Mouse (Mus musculus): ENCODE measurements around the gene Adap2. TPM values are rescaled to one million over a fixed set of nuclear protein-coding genes. Genes with fewer than 3 reads are reported as not detected.

Adap2 gene
- polyA plus RNA-seq (2014; fragmentation: Nextera tagmentation; extraction: Ambion mirVana): 0.60 and 0.88 TPM in 2 replicates

DNA sequence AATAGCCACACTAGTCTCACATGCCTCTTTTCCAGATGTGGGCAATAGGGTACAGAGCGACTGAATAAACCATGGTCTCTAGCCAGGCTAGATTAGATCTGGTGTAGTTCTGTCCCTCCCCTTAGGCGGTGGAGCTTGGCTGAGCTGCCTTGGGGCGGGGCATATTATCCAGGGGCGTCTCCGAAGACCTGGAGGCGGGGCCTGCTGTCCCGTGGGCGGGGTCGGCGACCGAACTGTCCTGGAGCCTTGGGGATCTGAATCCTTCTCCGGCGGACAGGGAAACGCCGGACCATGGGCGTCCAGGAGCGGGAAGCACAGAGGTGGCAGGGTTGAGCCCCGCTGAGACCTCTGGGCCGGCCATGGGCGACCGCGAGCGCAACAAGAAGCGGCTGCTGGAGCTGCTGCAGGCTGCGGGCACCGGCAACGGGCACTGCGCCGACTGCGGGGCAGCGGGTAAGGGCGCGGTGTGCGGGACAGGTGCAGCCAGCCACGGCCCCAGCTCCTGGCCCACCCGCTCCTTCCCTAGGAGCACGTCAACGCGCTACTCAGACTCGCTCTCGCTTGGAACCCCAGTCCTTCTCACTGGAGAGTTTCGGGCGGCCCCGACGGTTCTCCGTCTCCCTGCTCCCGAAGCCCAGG, at the start of gene Adap2:
TSS of gene Adap2 (plus strand) at position 249 of the 639 bp plus-strand sequence.
- 2% methylated on average over 47 of the region's 47 CpGs for WGBS
- Histone ChIP-seq H3K36me3 (replicated peaks; ENCODE audit: control insufficient read depth, insufficient read depth, low read depth, low read length) (no peaks in the 10 kb centered on the region), H3K27ac (replicated peaks; ENCODE audit: low read depth, low read length) (no peak within 1 kb of the TSS), H3K4me2 (ENCODE audit: low read depth, low read length) (peak within 1 kb of the TSS; percentile 65), H3K27me3 (ENCODE audit: control insufficient read depth, insufficient read depth, low read length) (peaks cover 22% of the 10 kb centered on the region), H3K4me3 (ENCODE audit: low read depth, low read length) (peak within 1 kb of the TSS; percentile 47), H3K9ac (replicated peaks; ENCODE audit: low read length) (peak within 1 kb of the TSS; percentile 52), H3K9me3 (replicated peaks; ENCODE audit: control insufficient read depth, low read length) (no peaks in the 10 kb centered on the region), H3K4me1 (ENCODE audit: control insufficient read depth, insufficient read depth, low read length) (no peaks in the 10 kb centered on the region)
- DNase-seq (ENCODE audit: low spot score) (peak; percentile 74), ATAC-seq (replicated peaks; ENCODE audit: insufficient number of reproducible peaks, low FRiP score, low TSS enrichment, low read depth) (peak; percentile 48; the same call in 1 of the 2 replicates)

GRCm38 (mm10) chr11:80104407-80104806, 49.5 kb upstream of the Adap2 start:
- Histone ChIP-seq H3K9ac (replicated peaks; ENCODE audit: low read length) (no peak overlapping the region), H3K4me3 (ENCODE audit: low read depth, low read length) (no peak overlapping the region), H3K36me3 (replicated peaks; ENCODE audit: control insufficient read depth, insufficient read depth, low read depth, low read length) (peaks cover 2% of the 10 kb centered on the region), H3K4me1 (ENCODE audit: control insufficient read depth, insufficient read depth, low read length) (no peaks in the 10 kb centered on the region), H3K9me3 (replicated peaks; ENCODE audit: control insufficient read depth, low read length) (no peaks in the 10 kb centered on the region), H3K27me3 (ENCODE audit: control insufficient read depth, insufficient read depth, low read length) (no peaks in the 10 kb centered on the region), H3K4me2 (ENCODE audit: low read depth, low read length) (no peak overlapping the region), H3K27ac (replicated peaks; ENCODE audit: low read depth, low read length) (no peak overlapping the region)
- DNase-seq (ENCODE audit: low spot score) (no peak), ATAC-seq (replicated peaks; ENCODE audit: insufficient number of reproducible peaks, low FRiP score, low TSS enrichment, low read depth) (no peak)
- 90% methylated on average over 1 of the region's 1 CpGs for WGBS

- WGBS: 91% methylated on average over 1 of the region's 1 CpGs
- no peak for ATAC-seq (replicated peaks; ENCODE audit: insufficient number of reproducible peaks, low FRiP score, low TSS enrichment, low read depth)
- Histone ChIP-seq H3K36me3 (replicated peaks; ENCODE audit: control insufficient read depth, insufficient read depth, low read depth, low read length) (peaks cover 5% of the 10 kb centered on the region), H3K4me3 (ENCODE audit: low read depth, low read length) (no peak overlapping the region), H3K9ac (replicated peaks; ENCODE audit: low read length) (no peak overlapping the region), H3K4me2 (ENCODE audit: low read depth, low read length) (no peak overlapping the region), H3K9me3 (replicated peaks; ENCODE audit: control insufficient read depth, low read length) (no peaks in the 10 kb centered on the region), H3K27me3 (ENCODE audit: control insufficient read depth, insufficient read depth, low read length) (no peaks in the 10 kb centered on the region), H3K27ac (replicated peaks; ENCODE audit: low read depth, low read length) (no peak overlapping the region), H3K4me1 (ENCODE audit: control insufficient read depth, insufficient read depth, low read length) (no peaks in the 10 kb centered on the region)
- no peak for DNase-seq (ENCODE audit: low spot score)
Measured at GRCm38 (mm10) chr11:80116411-80116810, 37.5 kb upstream of the Adap2 start.

DNA sequence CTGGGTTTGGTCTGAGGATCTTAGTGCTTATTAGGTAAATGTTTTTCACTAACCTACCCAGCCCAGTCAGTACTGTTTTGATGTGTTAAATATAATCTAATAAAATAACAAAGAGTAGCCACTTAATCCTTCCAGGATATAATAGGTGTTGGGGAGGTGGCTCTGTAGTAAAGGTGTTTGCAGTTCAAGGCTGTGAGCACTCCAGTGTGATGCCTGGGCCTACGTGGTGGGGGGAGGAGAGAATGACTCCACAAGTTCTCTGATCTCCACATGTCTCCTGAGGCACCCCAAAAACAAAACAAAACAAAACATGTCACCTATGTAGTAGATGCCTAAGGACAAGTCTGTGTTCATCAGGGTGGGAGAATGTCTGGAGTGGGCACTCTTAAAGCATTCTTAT, 21.9 kb upstream of the Adap2 start:
- WGBS: 78% methylated on average over 1 of the region's 1 CpGs
- H3K4me3 ChIP-seq (ENCODE audit: low read depth, low read length): no peak overlapping the region
- no peaks in the 10 kb centered on the region for H3K36me3 ChIP-seq (replicated peaks; ENCODE audit: control insufficient read depth, insufficient read depth, low read depth, low read length)
- ATAC-seq (replicated peaks; ENCODE audit: insufficient number of reproducible peaks, low FRiP score, low TSS enrichment, low read depth): no peak
- no peak overlapping the region for H3K27ac ChIP-seq (replicated peaks; ENCODE audit: low read depth, low read length)
- no peaks in the 10 kb centered on the region for H3K9me3 ChIP-seq (replicated peaks; ENCODE audit: control insufficient read depth, low read length)
- H3K4me1 ChIP-seq (ENCODE audit: control insufficient read depth, insufficient read depth, low read length): no peaks in the 10 kb centered on the region
- no peak overlapping the region for H3K4me2 ChIP-seq (ENCODE audit: low read depth, low read length)
- no peaks in the 10 kb centered on the region for H3K27me3 ChIP-seq (ENCODE audit: control insufficient read depth, insufficient read depth, low read length)
- DNase-seq (ENCODE audit: low spot score): no peak
- no peak overlapping the region for H3K9ac ChIP-seq (replicated peaks; ENCODE audit: low read length)

- Histone ChIP-seq H3K4me3 (ENCODE audit: low read depth, low read length) (no peak overlapping the region), H3K4me2 (ENCODE audit: low read depth, low read length) (no peak overlapping the region), H3K27ac (replicated peaks; ENCODE audit: low read depth, low read length) (no peak overlapping the region), H3K36me3 (replicated peaks; ENCODE audit: control insufficient read depth, insufficient read depth, low read depth, low read length) (no peaks in the 10 kb centered on the region), H3K4me1 (ENCODE audit: control insufficient read depth, insufficient read depth, low read length) (no peaks in the 10 kb centered on the region), H3K9ac (replicated peaks; ENCODE audit: low read length) (no peak overlapping the region), H3K9me3 (replicated peaks; ENCODE audit: control insufficient read depth, low read length) (no peaks in the 10 kb centered on the region), H3K27me3 (ENCODE audit: control insufficient read depth, insufficient read depth, low read length) (no peaks in the 10 kb centered on the region)
- WGBS: 77% methylated on average over 4 of the region's 4 CpGs
- DNase-seq (ENCODE audit: low spot score) (no peak), ATAC-seq (replicated peaks; ENCODE audit: insufficient number of reproducible peaks, low FRiP score, low TSS enrichment, low read depth) (no peak)
Measured at GRCm38 (mm10) chr11:80134744-80135143, 19.2 kb upstream of the Adap2 start.

GRCm38 (mm10) chr11:80135954-80136683, 17.8 kb upstream of the Adap2 start:
- no peaks in the 10 kb centered on the region for H3K36me3 ChIP-seq (replicated peaks; ENCODE audit: control insufficient read depth, insufficient read depth, low read depth, low read length)
- no peaks in the 10 kb centered on the region for H3K27me3 ChIP-seq (ENCODE audit: control insufficient read depth, insufficient read depth, low read length)
- DNase-seq (ENCODE audit: low spot score) (no peak), ATAC-seq (replicated peaks; ENCODE audit: insufficient number of reproducible peaks, low FRiP score, low TSS enrichment, low read depth) (no peak)
- no peak overlapping the region for H3K27ac ChIP-seq (replicated peaks; ENCODE audit: low read depth, low read length)
- H3K4me1 ChIP-seq (ENCODE audit: control insufficient read depth, insufficient read depth, low read length): no peaks in the 10 kb centered on the region
- no peak overlapping the region for H3K9ac ChIP-seq (replicated peaks; ENCODE audit: low read length)
- no peak overlapping the region for H3K4me2 ChIP-seq (ENCODE audit: low read depth, low read length)
- no peaks in the 10 kb centered on the region for H3K9me3 ChIP-seq (replicated peaks; ENCODE audit: control insufficient read depth, low read length)
- WGBS: 91% methylated on average over 11 of the region's 11 CpGs
- no peak overlapping the region for H3K4me3 ChIP-seq (ENCODE audit: low read depth, low read length)

DNA sequence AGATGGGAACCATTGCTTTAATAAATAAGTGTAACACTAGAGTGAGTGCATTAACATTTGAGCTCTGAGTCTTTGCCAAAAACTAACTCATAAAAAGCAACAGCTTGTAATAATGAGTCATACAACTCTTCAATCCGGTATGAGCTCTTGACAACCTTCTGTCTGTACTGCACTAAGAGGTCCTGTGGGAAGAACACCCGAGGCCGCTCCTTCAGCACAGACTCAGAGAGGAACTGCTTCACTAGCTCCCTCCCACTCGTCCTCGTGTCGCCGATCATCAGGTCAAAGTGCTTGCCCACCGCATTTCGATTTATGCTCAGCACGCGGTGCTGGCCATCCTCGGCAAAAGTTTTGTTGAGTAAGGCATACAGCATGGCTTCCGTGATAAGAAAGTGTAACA, 17.1 kb upstream of the Adap2 start:
- no peak overlapping the region for H3K9ac ChIP-seq (replicated peaks; ENCODE audit: low read length)
- no peak overlapping the region for H3K4me3 ChIP-seq (ENCODE audit: low read depth, low read length)
- ATAC-seq (replicated peaks; ENCODE audit: insufficient number of reproducible peaks, low FRiP score, low TSS enrichment, low read depth) (no peak), DNase-seq (ENCODE audit: low spot score) (no peak)
- H3K4me1 ChIP-seq (ENCODE audit: control insufficient read depth, insufficient read depth, low read length): no peaks in the 10 kb centered on the region
- WGBS: 89% methylated on average over 13 of the region's 13 CpGs
- no peaks in the 10 kb centered on the region for H3K9me3 ChIP-seq (replicated peaks; ENCODE audit: control insufficient read depth, low read length)
- H3K4me2 ChIP-seq (ENCODE audit: low read depth, low read length): no peak overlapping the region
- no peaks in the 10 kb centered on the region for H3K27me3 ChIP-seq (ENCODE audit: control insufficient read depth, insufficient read depth, low read length)
- no peaks in the 10 kb centered on the region for H3K36me3 ChIP-seq (replicated peaks; ENCODE audit: control insufficient read depth, insufficient read depth, low read depth, low read length)
- no peak overlapping the region for H3K27ac ChIP-seq (replicated peaks; ENCODE audit: low read depth, low read length)

GRCm38 (mm10) chr11:80137773-80138172, 16.1 kb upstream of the Adap2 start:
- no peak overlapping the region for H3K4me3 ChIP-seq (ENCODE audit: low read depth, low read length)
- 89% methylated on average over 5 of the region's 5 CpGs for WGBS
- no peak for ATAC-seq (replicated peaks; ENCODE audit: insufficient number of reproducible peaks, low FRiP score, low TSS enrichment, low read depth)
- DNase-seq (ENCODE audit: low spot score): no peak
- H3K27ac ChIP-seq (replicated peaks; ENCODE audit: low read depth, low read length): no peak overlapping the region
- no peak overlapping the region for H3K4me2 ChIP-seq (ENCODE audit: low read depth, low read length)
- no peak overlapping the region for H3K9ac ChIP-seq (replicated peaks; ENCODE audit: low read length)
- H3K36me3 ChIP-seq (replicated peaks; ENCODE audit: control insufficient read depth, insufficient read depth, low read depth, low read length): no peaks in the 10 kb centered on the region
- H3K27me3 ChIP-seq (ENCODE audit: control insufficient read depth, insufficient read depth, low read length): no peaks in the 10 kb centered on the region
- no peaks in the 10 kb centered on the region for H3K9me3 ChIP-seq (replicated peaks; ENCODE audit: control insufficient read depth, low read length)
- H3K4me1 ChIP-seq (ENCODE audit: control insufficient read depth, insufficient read depth, low read length): no peaks in the 10 kb centered on the region

Data from embryonic facial prominence, embryonic 11.5 days (tissue).